13 mouse cellular contexts compared by ENCODE assay signal in the genomic region with DNA sequence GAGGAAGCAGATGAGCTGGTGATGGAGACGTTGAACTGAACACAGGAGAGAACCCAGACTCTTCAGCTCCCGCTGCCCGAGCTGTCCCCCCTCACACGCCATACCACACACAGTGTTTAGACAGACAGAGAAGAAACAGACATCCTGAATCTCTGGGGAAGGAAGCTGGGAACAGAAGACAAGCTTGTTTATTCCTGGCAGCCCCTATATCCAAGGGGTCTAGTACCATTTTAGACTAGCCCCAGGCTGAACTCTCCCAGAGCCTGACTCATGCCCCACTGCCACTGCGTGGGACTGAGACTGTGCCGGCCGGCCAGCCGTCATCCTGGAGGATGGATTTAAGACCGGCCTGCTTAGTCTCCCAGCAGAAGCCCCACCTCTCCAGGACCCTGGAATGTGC. TPM values are rescaled to one million over a fixed set of nuclear protein-coding genes. Genes with fewer than 3 reads are reported as not detected.
A peak's percentile ranks its signal among the peaks of the same experiment; 100 is the strongest.
DNase-seq lines count a peak whose midpoint lies in the region; ATAC-seq and TF ChIP-seq lines count a peak whose summit lies in the region.
"Had no signal": no experiment of that assay in that cellular context is flagged by ENCODE, and none has a peak within 500 bp of the region (broad histone marks: within the 10 kb centered on the region; RNA-seq: fewer than 3 reads in every experiment).

No protein-coding gene starts in this region.

- H3K27me3 ChIP-seq in heart, embryonic 13.5 days (replicated peaks), result no peaks in the 10 kb centered on the region
- H3K27me3 ChIP-seq in lung, embryonic 16.5 days (ENCODE audit: control insufficient read depth, insufficient read depth, low read depth, low read length), result no peaks in the 10 kb centered on the region
- H3K27me3 ChIP-seq in intestine, postnatal 0 days (replicated peaks; ENCODE audit: control insufficient read depth, insufficient read depth, low read length), result no peaks in the 10 kb centered on the region

- peak; percentile 59; the same call in 1 of the 2 replicates for ATAC-seq in heart, embryonic 13.5 days (ENCODE audit: extremely low read depth, insufficient number of reproducible peaks, low FRiP score, low TSS enrichment)
- peak; percentile 58 for ATAC-seq in lung, embryonic 16.5 days (ENCODE audit: low read depth)
- peak; percentile 26; the same call in 1 of the 2 replicates for ATAC-seq in intestine, postnatal 0 days
- ATAC-seq: midbrain, embryonic 16.5 days had no signal

- H3K36me3 ChIP-seq in heart, embryonic 13.5 days, result peaks cover 15% of the 10 kb centered on the region
- H3K36me3 ChIP-seq in lung, embryonic 16.5 days (ENCODE audit: control insufficient read depth, insufficient read depth, low read length), result peaks cover 9% of the 10 kb centered on the region
- H3K36me3 ChIP-seq in intestine, postnatal 0 days (ENCODE audit: control insufficient read depth, insufficient read depth), result peaks cover 1% of the 10 kb centered on the region

- no peaks in the 10 kb centered on the region for H3K9me3 ChIP-seq in heart, embryonic 13.5 days
- no peaks in the 10 kb centered on the region for H3K9me3 ChIP-seq in lung, embryonic 16.5 days (ENCODE audit: control insufficient read depth, low read length)
- H3K9me3 ChIP-seq in intestine, postnatal 0 days (ENCODE audit: control insufficient read depth), result no peaks in the 10 kb centered on the region

- peak overlapping the region; percentile 20 for H3K4me2 ChIP-seq in heart, embryonic 13.5 days
- peak overlapping the region; percentile 20 for H3K4me2 ChIP-seq in lung, embryonic 16.5 days (ENCODE audit: low read depth, low read length)
- no peak overlapping the region; the same call in 1 of the 2 replicates for H3K4me2 ChIP-seq in intestine, postnatal 0 days (replicated peaks; ENCODE audit: low read depth)

- no peak for DNase-seq in heart, postnatal 10 days
- no peak for DNase-seq in lung, postnatal 25 days (ENCODE audit: low spot score)
- DNase-seq in yolk sac, embryonic 10.5 days (ENCODE audit: low spot score), result peak; percentile 77
- DNase-seq in urinary bladder, adult 2 months (ENCODE audit: low spot score), result no peak
- no peak for DNase-seq in right cerebral cortex, postnatal 25 days
- DNase-seq: cerebellum, adult 9-10 months; gastrocnemius, postnatal 10 days had no signal

- no peak overlapping the region for H3K4me3 ChIP-seq in heart, embryonic 13.5 days
- H3K4me3 ChIP-seq in lung, embryonic 16.5 days (ENCODE audit: low read length), result no peak overlapping the region
- no peak overlapping the region for H3K4me3 ChIP-seq in intestine, postnatal 0 days (ENCODE audit: low read depth, low read length)

- H3K4me1 ChIP-seq in heart, embryonic 13.5 days, result peaks cover 72% of the 10 kb centered on the region
- H3K4me1 ChIP-seq in lung, embryonic 16.5 days (replicated peaks; ENCODE audit: control insufficient read depth, insufficient read depth, low read length), result peaks cover 12% of the 10 kb centered on the region; the same call in 1 of the 2 replicates
- H3K4me1 ChIP-seq in intestine, postnatal 0 days (replicated peaks; ENCODE audit: control insufficient read depth, insufficient read depth, low read length), result no peaks in the 10 kb centered on the region

- H3K9ac ChIP-seq in heart, embryonic 13.5 days, result 0 out of 2 replicates have a peak overlapping the region, but pooled peaks have one; percentile 28
- H3K9ac ChIP-seq in lung, embryonic 16.5 days (ENCODE audit: low read length), result no peak overlapping the region
- no peak overlapping the region for H3K9ac ChIP-seq in intestine, postnatal 0 days (ENCODE audit: low read depth, low read length)

- WGBS in heart, embryonic 13.5 days, result 8% methylated on average over 9 of the region's 9 CpGs
- WGBS in lung, embryonic 16.5 days, result 21% methylated on average over 9 of the region's 9 CpGs
- 29% methylated on average over 9 of the region's 9 CpGs for WGBS in intestine, postnatal 0 days

- TF ChIP-seq CTCF in intestine, postnatal 0 days (IDR thresholded peaks at IDR 0.05; ENCODE audit: low read depth), result no peak

- intact Hi-C loops in heart, postnatal 10 days (cut with DNase I), result no loop called here

- peak overlapping the region; percentile 66 for H3K27ac ChIP-seq in heart, embryonic 13.5 days (replicated peaks)
- peak overlapping the region; percentile 69 for H3K27ac ChIP-seq in lung, embryonic 16.5 days (ENCODE audit: low read length)
- H3K27ac ChIP-seq in intestine, postnatal 0 days (ENCODE audit: low read depth, low read length), result 0 out of 2 replicates have a peak overlapping the region, but pooled peaks have one; percentile 15

RNA-seq across cellular contexts. Expression of gene Gpbar1, which starts 3.3 kb away (rescaled TPM):
- 0.36 and 0.64 TPM in 2 replicates for polyA plus RNA-seq in heart, embryonic 13.5 days (2015; fragmentation: Nextera tagmentation; extraction: Ambion mirVana)
- total RNA-seq in heart, postnatal 10 days (2021), result not detected
- 0.19 and 0.40 TPM in 2 replicates for polyA plus RNA-seq in lung, embryonic 16.5 days (2015; fragmentation: Nextera tagmentation; extraction: Ambion mirVana)
- 0.78 and 0.93 TPM in 2 replicates for polyA plus RNA-seq in intestine, postnatal 0 days (2015; fragmentation: Nextera tagmentation; extraction: Ambion mirVana)
- 1.6 TPM in 2 replicates for polyA plus RNA-seq in urinary bladder, adult 2 months (2012; rRNA removed)
- total RNA-seq: layer of hippocampus, adult 8-10 months had no signal
- polyA plus RNA-seq: forebrain, embryonic 11.5 days had no signal

RNA-seq across cellular contexts. Expression of gene Aamp, which starts 9.5 kb away (rescaled TPM):
- polyA plus RNA-seq in heart, embryonic 13.5 days (2015; fragmentation: Nextera tagmentation; extraction: Ambion mirVana), result 164 and 188 TPM in 2 replicates
- 100 to 1,000 TPM; 103 to 109 TPM for total RNA-seq in heart, postnatal 10 days (2021)
- 252 and 267 TPM in 2 replicates for polyA plus RNA-seq in lung, embryonic 16.5 days (2015; fragmentation: Nextera tagmentation; extraction: Ambion mirVana)
- 130 and 136 TPM in 2 replicates for polyA plus RNA-seq in intestine, postnatal 0 days (2015; fragmentation: Nextera tagmentation; extraction: Ambion mirVana)
- polyA plus RNA-seq in urinary bladder, adult 2 months (2012; rRNA removed), result 131 and 137 TPM in 2 replicates

RNA-seq across cellular contexts. Expression of gene Pnkd, which starts 9.7 kb away (rescaled TPM):
- 227 and 252 TPM in 2 replicates for polyA plus RNA-seq in heart, embryonic 13.5 days (2015; fragmentation: Nextera tagmentation; extraction: Ambion mirVana)
- 100 to 1,000 TPM; 205 to 211 TPM for total RNA-seq in heart, postnatal 10 days (2021)
- 123 and 126 TPM in 2 replicates for polyA plus RNA-seq in lung, embryonic 16.5 days (2015; fragmentation: Nextera tagmentation; extraction: Ambion mirVana)
- polyA plus RNA-seq in intestine, postnatal 0 days (2015; fragmentation: Nextera tagmentation; extraction: Ambion mirVana), result 103 and 107 TPM in 2 replicates
- 60.6 and 61.9 TPM in 2 replicates for polyA plus RNA-seq in urinary bladder, adult 2 months (2012; rRNA removed)

RNA-seq across cellular contexts. Expression of gene Tmbim1, which starts 30.4 kb away (rescaled TPM):
- polyA plus RNA-seq in heart, embryonic 13.5 days (2015; fragmentation: Nextera tagmentation; extraction: Ambion mirVana), result 42.0 and 42.7 TPM in 2 replicates
- 10 to 100 TPM; 43.2 to 45.8 TPM for total RNA-seq in heart, postnatal 10 days (2021)
- 57.9 and 63.0 TPM in 2 replicates for polyA plus RNA-seq in lung, embryonic 16.5 days (2015; fragmentation: Nextera tagmentation; extraction: Ambion mirVana)
- polyA plus RNA-seq in intestine, postnatal 0 days (2015; fragmentation: Nextera tagmentation; extraction: Ambion mirVana), result 47.4 and 49.1 TPM in 2 replicates
- 91.2 and 120 TPM in 2 replicates for polyA plus RNA-seq in urinary bladder, adult 2 months (2012; rRNA removed)

RNA-seq across cellular contexts. Expression of gene Arpc2, which starts 39.1 kb away (rescaled TPM):
- 400 and 438 TPM in 2 replicates for polyA plus RNA-seq in heart, embryonic 13.5 days (2015; fragmentation: Nextera tagmentation; extraction: Ambion mirVana)
- total RNA-seq in heart, postnatal 10 days (2021), result 100 to 1,000 TPM; 213 to 219 TPM
- polyA plus RNA-seq in lung, embryonic 16.5 days (2015; fragmentation: Nextera tagmentation; extraction: Ambion mirVana), result 418 and 448 TPM in 2 replicates
- 528 and 529 TPM in 2 replicates for polyA plus RNA-seq in intestine, postnatal 0 days (2015; fragmentation: Nextera tagmentation; extraction: Ambion mirVana)
- polyA plus RNA-seq in urinary bladder, adult 2 months (2012; rRNA removed), result 372 and 394 TPM in 2 replicates

Comparison
In these comparisons a context has a peak if more than half of its experiments do, and no peak if none do; other contexts are left out.
1. H3K27ac ChIP-seq: peak in every context shown above with its lines; median percentile 69 in lung, embryonic 16.5 days; 66 in heart, embryonic 13.5 days; 15 in intestine, postnatal 0 days.